Mouse (Mus musculus): ENCODE measurements around the gene Mrps15. TPM values are rescaled to one million over a fixed set of nuclear protein-coding genes. Genes with fewer than 3 reads are reported as not detected.

Mrps15 gene
- polyA plus RNA-seq, 1 experiment from 2014 or later, result 137 TPM

DNA sequence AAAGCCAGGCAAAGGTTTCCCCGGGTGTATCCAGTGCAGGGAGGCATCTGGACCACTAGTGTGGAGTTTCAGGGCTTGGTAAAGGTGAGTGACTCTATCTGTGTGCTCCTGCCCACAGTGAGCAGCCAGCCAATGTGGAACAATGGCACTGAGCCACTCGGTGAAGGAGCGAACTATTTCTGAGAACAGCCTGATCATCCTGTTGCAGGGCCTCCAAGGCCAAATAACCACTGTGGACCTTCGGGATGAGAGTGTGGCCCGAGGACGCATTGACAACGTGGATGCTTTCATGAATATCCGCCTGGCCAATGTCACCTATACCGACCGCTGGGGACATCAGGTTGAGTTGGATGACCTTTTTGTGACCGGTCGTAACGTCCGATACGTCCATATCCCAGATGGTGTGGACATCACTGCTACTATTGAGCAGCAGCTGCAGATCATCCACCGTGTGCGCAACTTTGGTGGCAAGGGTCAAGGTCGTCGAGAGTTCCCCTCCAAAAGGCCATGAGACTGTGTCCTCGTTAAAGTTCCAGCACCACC lies 51.1 kb downstream of the Mrps15 start:
- H3K4me2 ChIP-seq (replicated peaks), result no peak overlapping the region
- WGBS, result 94% methylated on average over 20 of the region's 20 CpGs
- no peak for ATAC-seq (ENCODE audit: insufficient number of reproducible peaks, low FRiP score, low TSS enrichment, low read depth)

DNA sequence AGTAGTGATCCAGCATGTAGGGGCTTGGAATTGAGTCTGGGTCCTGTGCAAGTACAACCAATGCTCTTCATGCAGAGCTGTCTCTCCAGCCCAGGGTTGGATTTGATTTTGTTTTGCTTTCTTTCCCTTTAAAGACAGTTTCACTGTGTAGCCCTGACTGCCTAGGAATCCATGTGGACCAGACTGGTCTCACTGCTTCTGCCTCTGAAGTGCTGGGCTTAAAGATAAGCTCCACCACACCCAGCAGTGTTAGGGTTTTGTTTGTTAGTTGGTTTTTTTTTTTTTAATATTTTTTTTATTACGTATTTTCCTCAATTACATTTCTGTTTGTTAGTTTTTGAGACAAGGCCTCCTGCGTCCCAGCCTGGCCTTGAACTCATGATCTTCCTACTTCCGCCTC lies 52.6 kb downstream of the Mrps15 start:
- Histone ChIP-seq H3K4me1 (peaks cover 43% of the 10 kb centered on the region), H3K36me3 (0 out of 2 replicates have a peak, but pooled peaks cover 12% of the 10 kb centered on the region), H3K27ac (replicated peaks) (0 out of 2 replicates have a peak overlapping the region, but pooled peaks have one; percentile 4), H3K9me3 (replicated peaks) (no peaks in the 10 kb centered on the region), H3K27me3 (no peaks in the 10 kb centered on the region), H3K4me3 (replicated peaks) (no peak overlapping the region), H3K9ac (no peak overlapping the region), H3K4me2 (replicated peaks) (no peak overlapping the region)
- 91% methylated on average over 3 of the region's 3 CpGs for WGBS
- ATAC-seq (ENCODE audit: insufficient number of reproducible peaks, low FRiP score, low TSS enrichment, low read depth), result no peak

More for the DNA sequence above, 51.1 kb downstream of the Mrps15 start:
- Histone ChIP-seq H3K36me3 (0 out of 2 replicates have a peak, but pooled peaks cover 12% of the 10 kb centered on the region), H3K27me3 (no peaks in the 10 kb centered on the region), H3K4me3 (replicated peaks) (no peak overlapping the region), H3K9me3 (replicated peaks) (no peaks in the 10 kb centered on the region), H3K27ac (replicated peaks) (no peak overlapping the region), H3K9ac (no peak overlapping the region), H3K4me1 (peaks cover 36% of the 10 kb centered on the region)

DNA sequence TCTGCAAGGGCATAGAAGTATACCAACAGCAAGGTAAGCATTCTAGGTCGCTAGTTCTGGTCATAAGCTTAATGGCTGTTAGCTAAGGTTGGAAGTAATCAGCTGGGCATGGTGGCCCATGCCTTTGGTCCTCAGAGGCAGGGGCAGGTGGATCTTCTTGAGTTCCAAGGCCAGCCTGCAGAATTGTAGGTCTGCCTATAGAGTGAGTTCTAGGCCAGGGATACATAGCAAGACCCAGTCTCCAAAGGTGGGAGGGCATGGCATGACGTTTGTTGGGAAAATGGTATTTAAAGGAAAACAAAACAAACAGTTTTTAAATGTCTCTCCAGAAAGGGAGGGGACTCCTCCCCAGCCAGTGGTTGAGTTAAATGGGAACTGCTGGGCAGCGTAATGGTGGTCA lies 54.0 kb downstream of the Mrps15 start:
- H3K4me2 ChIP-seq (replicated peaks), result no peak overlapping the region
- no peak overlapping the region for H3K27ac ChIP-seq (replicated peaks)
- H3K36me3 ChIP-seq, result 0 out of 2 replicates have a peak, but pooled peaks cover 12% of the 10 kb centered on the region
- no peaks in the 10 kb centered on the region for H3K9me3 ChIP-seq (replicated peaks)
- no peaks in the 10 kb centered on the region for H3K27me3 ChIP-seq
- ATAC-seq (ENCODE audit: insufficient number of reproducible peaks, low FRiP score, low TSS enrichment, low read depth), result no peak
- H3K4me1 ChIP-seq, result peaks cover 54% of the 10 kb centered on the region
- H3K9ac ChIP-seq, result no peak overlapping the region
- WGBS, result 77% methylated on average over 3 of the region's 3 CpGs
- H3K4me3 ChIP-seq (replicated peaks), result no peak overlapping the region

DNA sequence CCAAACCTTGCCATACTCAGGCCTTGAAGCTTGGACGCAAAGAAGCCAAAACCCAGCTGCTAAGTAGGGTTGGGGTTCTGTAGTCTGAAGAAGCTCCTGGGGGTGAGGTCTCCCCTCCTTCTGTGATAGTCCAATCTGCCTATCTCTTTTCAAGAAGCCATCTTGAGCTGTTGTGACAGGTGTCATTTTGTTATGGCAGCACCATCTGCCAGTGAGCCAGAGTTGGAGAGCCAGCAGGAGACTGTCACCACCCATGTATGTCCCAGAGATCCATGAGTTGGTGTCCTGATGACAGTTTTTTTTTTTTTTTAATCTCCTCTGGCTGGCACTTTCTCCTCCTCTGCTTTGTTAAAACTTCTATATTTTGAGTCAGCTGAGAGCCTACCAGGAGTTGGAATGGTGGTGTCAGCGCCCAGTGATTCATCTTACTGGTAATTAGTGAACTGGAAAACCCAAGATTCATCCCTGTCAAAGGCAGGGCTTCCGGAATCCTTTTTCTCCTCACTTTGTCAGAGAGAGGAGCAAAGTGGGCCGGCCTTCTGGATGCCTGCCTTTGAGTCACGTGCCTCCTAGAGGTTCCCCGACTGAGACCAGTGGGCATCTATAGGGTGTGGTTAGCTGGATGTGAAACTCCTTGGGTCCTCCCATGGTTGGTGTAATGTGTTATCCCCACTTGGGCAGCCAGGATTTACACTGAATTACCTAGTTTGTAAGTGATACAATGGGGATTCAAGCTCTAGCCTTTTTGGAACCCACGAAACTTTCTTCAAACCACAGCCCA lies 55.5 kb downstream of the Mrps15 start:
- no peak for ATAC-seq (ENCODE audit: insufficient number of reproducible peaks, low FRiP score, low TSS enrichment, low read depth)
- peak overlapping the region; percentile 91 for H3K4me2 ChIP-seq (replicated peaks)
- WGBS, result 43% methylated on average over 7 of the region's 7 CpGs
- peaks cover 52% of the 10 kb centered on the region for H3K4me1 ChIP-seq
- peak overlapping the region; percentile 96; the same call in 1 of the 2 replicates for H3K4me3 ChIP-seq (replicated peaks)
- H3K36me3 ChIP-seq, result 0 out of 2 replicates have a peak, but pooled peaks cover 12% of the 10 kb centered on the region
- H3K27ac ChIP-seq (replicated peaks), result peak overlapping the region; percentile 91
- H3K27me3 ChIP-seq, result no peaks in the 10 kb centered on the region
- no peak overlapping the region for H3K9ac ChIP-seq
- no peaks in the 10 kb centered on the region for H3K9me3 ChIP-seq (replicated peaks)

DNA sequence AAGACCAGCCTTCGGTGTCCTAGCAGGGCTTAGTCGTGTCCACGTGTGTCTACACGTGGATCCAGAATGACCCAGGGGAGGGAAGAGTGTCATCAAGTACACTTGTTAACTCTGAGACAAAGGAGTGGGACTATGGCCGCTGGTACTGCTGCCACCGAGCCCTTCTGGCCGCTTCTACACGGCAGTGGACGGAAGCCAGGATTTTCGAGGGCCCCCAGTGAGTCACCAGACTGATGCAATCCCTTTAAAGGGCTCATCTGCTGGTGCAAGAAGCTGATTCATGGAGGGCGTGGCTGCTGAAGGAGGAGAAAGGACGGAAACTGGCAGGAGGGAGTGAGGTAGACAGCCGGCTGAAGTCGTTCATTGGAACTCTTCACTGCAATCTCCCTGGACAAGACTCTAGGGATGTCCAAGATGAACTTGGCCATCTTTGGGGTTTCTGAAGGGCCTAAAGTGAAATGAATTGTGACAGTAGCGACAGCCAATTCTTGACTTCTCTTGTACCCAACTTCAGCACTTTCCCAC lies 56.4 kb downstream of the Mrps15 start:
- peak; percentile 63 for ATAC-seq (ENCODE audit: insufficient number of reproducible peaks, low FRiP score, low TSS enrichment, low read depth)
- H3K9me3 ChIP-seq (replicated peaks), result no peaks in the 10 kb centered on the region
- 0 out of 2 replicates have a peak, but pooled peaks cover 9% of the 10 kb centered on the region for H3K36me3 ChIP-seq
- peak overlapping the region; percentile 91 for H3K4me2 ChIP-seq (replicated peaks)
- H3K4me3 ChIP-seq (replicated peaks), result peak overlapping the region; percentile 96
- peak overlapping the region; percentile 12 for H3K9ac ChIP-seq
- peaks cover 49% of the 10 kb centered on the region for H3K4me1 ChIP-seq
- peak overlapping the region; percentile 91 for H3K27ac ChIP-seq (replicated peaks)
- H3K27me3 ChIP-seq, result no peaks in the 10 kb centered on the region
- WGBS, result 0% methylated on average over 15 of the region's 15 CpGs

DNA sequence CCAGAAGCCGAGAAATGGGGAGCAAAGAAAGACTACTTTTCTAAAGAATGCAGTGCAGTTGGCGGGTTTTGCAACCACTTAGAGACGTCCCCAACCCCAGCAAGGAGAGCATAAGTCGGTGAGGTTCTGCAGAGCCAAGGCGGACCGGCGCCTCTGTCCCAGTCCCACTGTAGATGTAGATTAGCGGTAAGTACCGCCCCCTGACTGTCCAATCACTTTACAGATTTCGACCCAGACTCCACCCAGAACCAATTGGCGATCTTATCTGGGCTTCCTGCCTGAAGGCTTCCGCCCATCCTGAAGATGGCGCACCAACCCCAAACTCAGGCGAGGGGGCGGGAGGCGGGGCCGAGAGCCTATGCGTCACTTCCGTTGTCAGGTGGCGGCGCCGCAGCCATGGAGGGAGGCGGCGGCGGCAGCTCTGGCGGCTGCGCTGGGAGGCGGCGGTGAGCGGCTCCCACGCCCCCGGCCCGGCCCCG lies 56.9 kb downstream of the Mrps15 start, which contains the start of gene Stk40:
Gene Stk40 (plus strand): TSS at position 368 of the 479 bp plus-strand sequence.
- H3K9ac ChIP-seq, result peak within 1 kb of the TSS; percentile 85
- no peaks in the 10 kb centered on the region for H3K9me3 ChIP-seq (replicated peaks)
- under 1% methylated on average over 34 of the region's 34 CpGs for whole genome bisulfite sequencing
- peak; percentile 95 for ATAC-seq (ENCODE audit: insufficient number of reproducible peaks, low FRiP score, low TSS enrichment, low read depth)
- H3K4me1 ChIP-seq, result peaks cover 51% of the 10 kb centered on the region
- H3K36me3 ChIP-seq, result 0 out of 2 replicates have a peak, but pooled peaks cover 6% of the 10 kb centered on the region
- H3K27ac ChIP-seq (replicated peaks), result peak within 1 kb of the TSS; percentile 91
- no peaks in the 10 kb centered on the region for H3K27me3 ChIP-seq
- peak within 1 kb of the TSS; percentile 91 for H3K4me2 ChIP-seq (replicated peaks)
- peak within 1 kb of the TSS; percentile 96 for H3K4me3 ChIP-seq (replicated peaks)

DNA sequence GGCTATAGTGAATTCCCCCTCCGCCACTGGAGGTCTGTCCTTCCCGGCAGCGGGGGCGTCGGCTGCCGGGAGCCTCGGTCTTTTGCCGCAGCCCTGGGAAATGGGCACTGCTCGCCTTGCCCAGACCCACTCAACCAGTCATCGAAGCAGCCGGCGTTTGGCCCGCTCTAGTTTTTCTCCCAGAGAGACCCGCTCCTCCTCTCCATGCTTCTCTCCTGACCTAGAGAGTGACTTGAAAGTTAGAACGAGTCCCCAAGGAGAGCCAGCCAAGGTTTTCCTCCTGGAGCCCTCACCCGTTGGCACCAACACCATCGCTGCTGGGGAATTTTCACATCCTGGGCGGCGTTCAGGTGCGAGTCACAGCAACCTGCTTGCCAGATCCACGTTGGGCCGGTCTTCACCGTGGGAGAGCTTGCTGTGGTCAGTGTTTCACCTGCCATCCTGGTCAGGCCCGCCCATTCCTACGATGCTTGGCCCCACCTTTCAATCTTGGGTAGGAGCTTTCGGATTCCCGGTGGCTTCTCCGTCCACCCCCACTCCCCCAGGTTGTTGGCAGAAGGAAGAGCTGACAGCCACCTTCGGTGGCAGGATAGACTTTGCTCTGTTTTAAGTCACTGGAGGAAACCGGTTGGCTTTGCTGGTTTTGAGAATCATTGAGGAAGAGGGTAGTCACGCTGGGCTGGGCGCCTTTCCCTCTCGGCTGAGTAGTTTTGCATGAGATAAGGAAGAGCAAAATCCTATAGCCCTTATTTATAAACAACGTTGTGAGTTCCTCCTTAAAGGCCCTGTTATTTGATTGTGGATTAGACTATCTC lies 57.7 kb downstream of the Mrps15 start:
- peak; percentile 11 for ATAC-seq (ENCODE audit: insufficient number of reproducible peaks, low FRiP score, low TSS enrichment, low read depth)

More for the DNA sequence above, 57.7 kb downstream of the Mrps15 start:
- H3K4me2 ChIP-seq (replicated peaks), result peak overlapping the region; percentile 91
- peak overlapping the region; percentile 85 for H3K9ac ChIP-seq
- no peaks in the 10 kb centered on the region for H3K36me3 ChIP-seq
- H3K27me3 ChIP-seq, result no peaks in the 10 kb centered on the region
- 2% methylated on average over 33 of the region's 34 CpGs for WGBS
- H3K27ac ChIP-seq (replicated peaks), result peak overlapping the region; percentile 72
- peak overlapping the region; percentile 96 for H3K4me3 ChIP-seq (replicated peaks)
- no peaks in the 10 kb centered on the region for H3K9me3 ChIP-seq (replicated peaks)
- peaks cover 50% of the 10 kb centered on the region for H3K4me1 ChIP-seq

Other genes starting within 250 kb of the Mrps15 start
- gene Csf3r, start 22.4 kb upstream of the Mrps15 start, polyA plus RNA-seq (2015; fragmentation: Nextera tagmentation; extraction: Ambion mirVana), result 0.66 and 1.0 TPM in 2 replicates
- 23.3 and 32.0 TPM in 2 replicates for gene Oscp1, start 11.6 kb downstream of the Mrps15 start, polyA plus RNA-seq (2015; fragmentation: Nextera tagmentation; extraction: Ambion mirVana)
- 55.4 and 60.6 TPM in 2 replicates for gene Lsm10, start 49.7 kb downstream of the Mrps15 start, polyA plus RNA-seq (2015; fragmentation: Nextera tagmentation; extraction: Ambion mirVana)
- 37.4 and 38.7 TPM in 2 replicates for gene Stk40, start 57.0 kb downstream of the Mrps15 start, polyA plus RNA-seq (2015; fragmentation: Nextera tagmentation; extraction: Ambion mirVana)
- 84.3 and 94.6 TPM in 2 replicates for gene Eva1b, start 100.8 kb downstream of the Mrps15 start, polyA plus RNA-seq (2015; fragmentation: Nextera tagmentation; extraction: Ambion mirVana)
- 15.0 and 16.8 TPM in 2 replicates for gene Sh3d21, start 116.6 kb downstream of the Mrps15 start, polyA plus RNA-seq (2015; fragmentation: Nextera tagmentation; extraction: Ambion mirVana)
- gene Thrap3, start 155.8 kb downstream of the Mrps15 start, polyA plus RNA-seq (2015; fragmentation: Nextera tagmentation; extraction: Ambion mirVana), result 191 and 208 TPM in 2 replicates
- gene Map7d1, start 209.4 kb downstream of the Mrps15 start, polyA plus RNA-seq (2015; fragmentation: Nextera tagmentation; extraction: Ambion mirVana), result 59.9 and 60.4 TPM in 2 replicates
- gene Trappc3, start 215.4 kb downstream of the Mrps15 start, polyA plus RNA-seq (2015; fragmentation: Nextera tagmentation; extraction: Ambion mirVana), result 124 and 132 TPM in 2 replicates
- gene Col8a2, start 239.9 kb downstream of the Mrps15 start, polyA plus RNA-seq (2015; fragmentation: Nextera tagmentation; extraction: Ambion mirVana), result 48.6 and 60.1 TPM in 2 replicates